Mouse (Mus musculus) left cerebral cortex, postnatal 10 days (tissue): Measurements from ENCODE around the gene Pepd. TPM values are rescaled to one million over a fixed set of nuclear protein-coding genes. Genes with fewer than 3 reads are reported as not detected.

Experiments
- DNase-seq, 2 experiments: peaks; one replicate each; pipeline ENCODE4 v3.0.0; 2021 to 2022; ENCODE audit warnings: low spot score in 2 of 2, mixed read lengths in 1 of 2; ENCODE audit errors: extremely low spot score in 1 of 2
- intact Hi-C: fragments of 180-260 bp; cut with DNase I; formaldehyde crosslinking; loops from one replicate; pipeline ENCODE4 v1.15.1; 2025
- total RNA-seq, 2 experiments: library from RNA; stranded (reverse); gene quantifications; 2 replicates each; pipeline ENCODE4 v1.2.3; 2021

Gene Pepd
- total RNA-seq, 2 experiments from 2014 or later = 31.8 to 32.4 TPM

- DNase-seq = no peak
- intact Hi-C loops = no loop called here
These were observed 103.1 kb downstream of the Pepd start for GRCm38 (mm10) chr7:35015252-35015651.

GRCm38 (mm10) chr7:35021365-35021764 lies 109.2 kb downstream of the Pepd start:
- intact Hi-C loops = loop anchor here (5.0 to 10.0 kb wide), 2 partner anchors 243 to 344 kb away; no protein-coding TSS in a partner anchor
- no peak for DNase-seq

- DNase-seq = no peak
- intact Hi-C loops = loop anchor here (5.0 to 10.0 kb wide), 2 partner anchors 242 to 346 kb away; no protein-coding TSS in a partner anchor
These were observed 111.1 kb downstream of the Pepd start for GRCm38 (mm10) chr7:35023251-35023650.

- intact Hi-C loops = loop anchor here (5.0 to 10.0 kb wide), 2 partner anchors 240 to 347 kb away; no protein-coding TSS in a partner anchor
- no peak for DNase-seq
These were observed 112.2 kb downstream of the Pepd start for GRCm38 (mm10) chr7:35024426-35024825.

- peak; percentile 59 to 78 for DNase-seq
- intact Hi-C loops = loop anchor here (2.0 to 10.0 kb wide), 3 partner anchors 93 to 239 kb away; partner anchors contain the start of gene Cebpa
These were observed 113.5 kb downstream of the Pepd start for GRCm38 (mm10) chr7:35025409-35026275.

- intact Hi-C loops = loop anchor here (2.0 to 10.0 kb wide), 3 partner anchors 93 to 239 kb away; partner anchors contain the start of gene Cebpa
These were observed 114.1 kb downstream of the Pepd start for GRCm38 (mm10) chr7:35026276-35026630.

GRCm38 (mm10) chr7:35026838-35027291 lies 114.7 kb downstream of the Pepd start:
- intact Hi-C loops = loop anchor here (2.0 to 10.0 kb wide), 3 partner anchors 92 to 238 kb away; partner anchors contain the start of gene Cebpa
- peak; percentile 46 to 61 for DNase-seq

More at GRCm38 (mm10) chr7:35026276-35026630, 114.1 kb downstream of the Pepd start:
- DNase-seq = no peak

- no peak for DNase-seq
- intact Hi-C loops = loop anchor here (2.0 to 10.0 kb wide), 3 partner anchors 91 to 237 kb away; partner anchors contain the start of gene Cebpa
These were observed 115.7 kb downstream of the Pepd start for GRCm38 (mm10) chr7:35027801-35028420.

GRCm38 (mm10) chr7:35028559-35028958 lies 116.4 kb downstream of the Pepd start:
- peak in 1 of 2 experiments; percentile 57 for DNase-seq
- intact Hi-C loops = loop anchor here (10.0 kb wide), 1 partner anchor 236 kb away; no protein-coding TSS in a partner anchor

- no peak for DNase-seq
- intact Hi-C loops = loop anchor here (10.0 kb wide), 1 partner anchor 236 kb away; no protein-coding TSS in a partner anchor
These were observed 117.0 kb downstream of the Pepd start for GRCm38 (mm10) chr7:35029228-35029627.

GRCm38 (mm10) chr7:35029648-35030047 lies 117.5 kb downstream of the Pepd start:
- intact Hi-C loops = loop anchor here (10.0 kb wide), 1 partner anchor 235 kb away; no protein-coding TSS in a partner anchor
- DNase-seq = no peak

- DNase-seq = no peak
- intact Hi-C loops = no loop called here
These were observed 118.4 kb downstream of the Pepd start for GRCm38 (mm10) chr7:35030567-35030966.

GRCm38 (mm10) chr7:35035141-35035553 lies 123.0 kb downstream of the Pepd start:
- intact Hi-C loops = no loop called here
- peak in 1 of 2 experiments; percentile 61 for DNase-seq

GRCm38 (mm10) chr7:35035565-35035964 lies 123.4 kb downstream of the Pepd start:
- intact Hi-C loops = no loop called here
- no peak for DNase-seq

GRCm38 (mm10) chr7:35036266-35036731 lies 124.1 kb downstream of the Pepd start:
- DNase-seq = peak; percentile 36 to 78

GRCm38 (mm10) chr7:35037408-35037807 lies 125.2 kb downstream of the Pepd start:
- peak in 1 of 2 experiments; percentile 28 for DNase-seq
- intact Hi-C loops = no loop called here

More at GRCm38 (mm10) chr7:35036266-35036731, 124.1 kb downstream of the Pepd start:
- intact Hi-C loops = no loop called here

- peak in 1 of 2 experiments; percentile 12 for DNase-seq
- intact Hi-C loops = no loop called here
These were observed 128.2 kb downstream of the Pepd start for GRCm38 (mm10) chr7:35040176-35040972.
